Mouse (Mus musculus): Measurements from ENCODE around the gene Ubr1. TPM values are rescaled to one million over a fixed set of nuclear protein-coding genes. Genes with fewer than 3 reads are reported as not detected.
"Not testable (repeated sequence)": the region's sequence is repeated elsewhere in the genome, so short reads cannot be mapped to it uniquely, and the experiment has no call there.

The Ubr1 gene
- polyA plus RNA-seq, 1 experiment, result 3.7 TPM

DNA sequence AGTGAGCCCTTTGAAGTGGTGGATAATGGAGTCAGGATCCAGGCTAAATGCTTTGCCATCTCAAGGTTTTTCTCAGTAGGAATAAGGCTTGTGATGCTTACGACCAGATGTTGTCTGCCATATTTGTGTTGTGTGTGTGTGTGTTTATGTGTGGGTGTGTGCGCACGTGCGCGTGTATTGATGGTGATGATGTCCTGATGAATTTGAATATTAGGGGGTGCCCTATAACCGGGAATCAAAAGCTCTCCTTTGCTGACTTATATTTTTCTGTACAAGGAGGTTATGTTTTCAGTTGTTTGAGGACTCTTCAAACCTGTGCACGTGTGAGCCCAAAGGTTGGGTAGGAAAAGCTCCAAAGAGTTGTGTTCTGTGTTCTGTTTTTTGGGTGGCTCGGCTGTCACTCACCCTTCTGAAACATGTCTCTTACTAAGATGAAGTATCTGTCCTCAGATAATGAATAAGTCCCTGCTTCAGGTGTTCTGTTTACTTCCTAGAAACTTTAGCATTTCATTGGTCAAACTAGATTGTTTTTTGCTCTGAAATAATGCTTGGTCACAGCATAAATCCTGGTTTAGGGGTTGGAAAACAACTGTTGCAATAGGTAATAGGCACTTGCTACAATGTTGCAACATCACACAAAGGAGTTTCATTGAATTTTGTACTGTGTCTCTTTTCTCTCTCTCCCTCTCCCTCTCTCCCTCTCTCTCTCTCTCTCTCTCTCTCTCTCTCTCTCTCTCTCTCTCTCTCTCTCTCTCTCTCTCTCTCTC is 7.6 kb upstream of the Ubr1 start:
- Histone ChIP-seq H3K4me3 (replicated peaks) (peak overlapping the region; percentile 98), H3K9me3 (no peaks in the 10 kb centered on the region), H3K36me3 (replicated peaks; ENCODE audit: low read length) (peaks cover 8% of the 10 kb centered on the region), H3K27me3 (replicated peaks) (no peaks in the 10 kb centered on the region), H3K4me1 (peaks cover 18% of the 10 kb centered on the region)
- TF ChIP-seq FLI1 (IDR thresholded peaks at IDR 0.05; ENCODE audit: low read length) (no peak), GATA1 (IDR thresholded peaks at IDR 0.05; ENCODE audit: borderline replicate concordance, low read length) (no peak)

DNA sequence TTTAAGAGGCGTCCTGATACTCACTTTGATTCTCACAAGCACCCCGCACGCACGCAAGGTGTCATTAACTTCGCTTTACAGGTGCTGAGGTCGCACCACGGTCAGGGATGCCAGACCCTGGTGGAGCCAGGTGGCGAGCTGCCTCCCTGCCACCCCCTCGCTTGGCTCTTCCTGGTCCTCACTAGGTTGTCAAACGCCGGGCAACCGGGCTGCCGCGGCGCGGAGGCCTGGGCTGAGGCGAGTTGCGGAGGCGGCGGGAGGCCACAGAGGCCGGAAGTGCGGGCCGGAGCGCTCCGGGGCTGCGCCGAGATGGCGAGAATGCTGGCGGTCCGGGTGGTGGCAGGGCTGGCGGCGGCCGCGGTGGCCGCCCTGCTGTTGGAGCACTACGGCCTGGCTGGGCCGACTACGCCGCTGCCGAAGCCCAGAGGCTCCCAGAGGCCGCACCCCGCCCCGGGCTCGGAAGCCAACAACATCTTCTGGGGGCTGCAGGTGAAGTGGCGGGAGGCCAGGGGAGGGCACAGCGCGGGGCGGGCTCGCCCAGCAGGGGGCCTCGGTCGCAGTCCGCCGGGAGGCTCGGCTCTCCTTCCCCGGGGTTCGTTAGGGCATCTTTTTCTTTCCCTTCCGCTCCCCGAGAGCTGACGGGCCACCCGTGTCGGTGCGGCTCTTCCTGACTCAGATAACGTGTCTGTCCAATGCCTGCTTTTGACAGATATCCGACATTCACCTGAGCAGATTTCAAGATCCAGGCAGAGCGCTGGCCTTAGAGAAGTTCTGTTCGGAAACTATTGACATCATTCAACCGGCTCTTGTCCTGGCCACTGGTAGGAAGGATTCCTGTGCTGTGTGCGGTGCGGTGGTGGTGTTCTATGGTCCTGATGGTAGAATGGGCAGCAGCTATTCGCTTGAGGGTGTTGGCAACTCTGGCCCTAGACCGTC is 6.7 kb upstream of the Ubr1 start, which contains the start of gene Tmem62:
TSS of gene Tmem62 (plus strand) at position 28 of the 936 bp plus-strand sequence.
- peaks cover 8% of the 10 kb centered on the region for H3K36me3 ChIP-seq (replicated peaks; ENCODE audit: low read length)
- TF ChIP-seq FLI1 (IDR thresholded peaks at IDR 0.05; ENCODE audit: low read length), result no peak
- TF ChIP-seq GATA1 (IDR thresholded peaks at IDR 0.05; ENCODE audit: borderline replicate concordance, low read length), result no peak
- H3K27me3 ChIP-seq (replicated peaks), result no peaks in the 10 kb centered on the region
- H3K4me1 ChIP-seq, result peaks cover 22% of the 10 kb centered on the region
- no peaks in the 10 kb centered on the region for H3K9me3 ChIP-seq
- peak within 1 kb of the TSS; percentile 98 for H3K4me3 ChIP-seq (replicated peaks)

DNA sequence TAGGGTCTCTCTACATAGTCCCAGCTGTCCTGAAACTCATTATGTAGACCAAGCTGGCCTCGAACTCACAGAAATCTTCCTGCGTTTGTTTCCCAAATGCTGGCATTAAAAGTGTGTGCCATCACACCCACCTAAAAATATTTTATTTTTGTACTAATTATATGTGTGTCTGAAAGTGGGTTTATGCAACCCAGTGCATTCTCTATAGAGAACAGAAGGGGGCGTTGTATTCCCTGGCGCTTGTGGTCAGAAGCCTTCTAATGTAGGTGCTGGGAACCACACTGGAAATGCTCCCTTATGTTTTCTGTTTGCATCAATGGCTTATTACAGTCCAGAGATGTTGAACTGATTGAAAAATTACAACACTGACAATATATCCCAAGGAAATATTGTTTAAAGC is 5.8 kb upstream of the Ubr1 start:
- H3K27me3 ChIP-seq (replicated peaks), result no peaks in the 10 kb centered on the region
- peak overlapping the region; percentile 98 for H3K4me3 ChIP-seq (replicated peaks)
- peaks cover 7% of the 10 kb centered on the region for H3K36me3 ChIP-seq (replicated peaks; ENCODE audit: low read length)
- H3K4me1 ChIP-seq, result peaks cover 25% of the 10 kb centered on the region
- TF ChIP-seq GATA1 (IDR thresholded peaks at IDR 0.05; ENCODE audit: borderline replicate concordance, low read length) (no peak), FLI1 (IDR thresholded peaks at IDR 0.05; ENCODE audit: low read length) (no peak)
- H3K9me3 ChIP-seq, result no peaks in the 10 kb centered on the region

DNA sequence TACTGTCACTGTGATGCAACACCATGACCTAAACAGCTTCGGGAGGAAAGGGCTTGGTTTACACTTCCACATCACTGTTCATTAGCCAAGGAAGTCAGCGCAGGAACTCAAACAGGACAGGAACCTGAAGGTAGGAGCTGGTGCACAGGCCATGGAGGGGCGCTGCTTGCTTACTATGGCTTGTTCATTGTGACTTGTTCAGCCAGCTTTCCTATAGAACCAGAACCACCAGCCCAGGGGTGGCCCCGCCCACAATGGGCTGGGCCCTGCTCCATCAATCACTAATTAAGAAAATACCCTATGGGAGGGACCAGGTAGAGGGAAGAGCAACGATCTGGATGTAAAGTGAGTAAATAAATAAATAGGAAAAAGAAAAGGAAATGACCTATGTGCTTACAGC is 2.4 kb upstream of the Ubr1 start:
- peaks cover 40% of the 10 kb centered on the region for H3K4me1 ChIP-seq
- no peak overlapping the region for H3K4me3 ChIP-seq (replicated peaks)
- TF ChIP-seq GATA1 (IDR thresholded peaks at IDR 0.05; ENCODE audit: borderline replicate concordance, low read length), result no peak
- TF ChIP-seq FLI1 (IDR thresholded peaks at IDR 0.05; ENCODE audit: low read length), result no peak
- H3K36me3 ChIP-seq (replicated peaks; ENCODE audit: low read length), result no peaks in the 10 kb centered on the region
- no peaks in the 10 kb centered on the region for H3K27me3 ChIP-seq (replicated peaks)
- H3K9me3 ChIP-seq, result no peaks in the 10 kb centered on the region

DNA sequence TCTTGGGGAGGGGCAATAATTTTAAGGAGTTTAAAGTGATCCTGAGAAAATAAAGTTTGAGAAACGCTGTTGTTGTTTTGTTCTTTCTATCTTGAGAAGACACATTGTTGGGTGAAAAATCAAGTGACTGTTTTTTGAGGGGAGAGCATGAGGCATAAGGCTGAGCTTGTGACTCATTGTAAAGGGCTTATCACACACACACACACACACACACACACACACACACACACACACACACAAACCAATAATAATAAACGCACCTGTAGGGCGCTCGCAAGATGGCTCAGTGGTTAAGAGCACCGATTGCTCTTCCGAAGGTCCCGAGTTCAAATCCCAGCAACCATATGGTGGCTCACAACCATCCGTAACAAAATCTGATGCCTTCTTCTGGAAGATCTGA is 1.7 kb upstream of the Ubr1 start:
- H3K36me3 ChIP-seq (replicated peaks; ENCODE audit: low read length); H3K27me3 ChIP-seq (replicated peaks); H3K4me3 ChIP-seq (replicated peaks); H3K9me3 ChIP-seq: not testable (repeated sequence)
- H3K4me1 ChIP-seq, result peaks cover 41% of the 10 kb centered on the region

DNA sequence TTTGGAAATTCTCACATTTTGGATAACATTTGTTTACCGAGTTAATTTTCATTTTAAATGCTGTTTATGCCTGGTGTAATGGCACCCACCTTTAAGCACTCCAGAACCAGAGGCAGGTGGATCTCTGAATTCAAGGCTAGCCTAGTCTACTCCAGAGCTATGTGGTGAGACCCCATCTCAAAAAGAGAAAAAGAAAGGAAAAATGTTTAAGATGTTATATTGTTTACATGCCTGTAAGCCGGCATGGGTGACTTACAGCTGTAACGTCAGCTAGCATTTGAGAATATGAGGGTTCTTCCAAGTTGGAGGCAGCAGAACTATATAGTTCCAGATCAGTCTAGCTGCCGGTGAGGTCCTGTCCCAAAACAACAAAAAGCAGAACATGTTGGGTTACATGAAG is 1.3 kb upstream of the Ubr1 start:
- Histone ChIP-seq H3K4me3 (replicated peaks) (no peak overlapping the region), H3K36me3 (replicated peaks; ENCODE audit: low read length) (peaks cover 5% of the 10 kb centered on the region), H3K4me1 (peaks cover 42% of the 10 kb centered on the region), H3K9me3 (no peaks in the 10 kb centered on the region), H3K27me3 (replicated peaks) (no peaks in the 10 kb centered on the region)
- no peak for TF ChIP-seq FLI1 (IDR thresholded peaks at IDR 0.05; ENCODE audit: low read length)
- TF ChIP-seq GATA1 (IDR thresholded peaks at IDR 0.05; ENCODE audit: borderline replicate concordance, low read length), result no peak

DNA sequence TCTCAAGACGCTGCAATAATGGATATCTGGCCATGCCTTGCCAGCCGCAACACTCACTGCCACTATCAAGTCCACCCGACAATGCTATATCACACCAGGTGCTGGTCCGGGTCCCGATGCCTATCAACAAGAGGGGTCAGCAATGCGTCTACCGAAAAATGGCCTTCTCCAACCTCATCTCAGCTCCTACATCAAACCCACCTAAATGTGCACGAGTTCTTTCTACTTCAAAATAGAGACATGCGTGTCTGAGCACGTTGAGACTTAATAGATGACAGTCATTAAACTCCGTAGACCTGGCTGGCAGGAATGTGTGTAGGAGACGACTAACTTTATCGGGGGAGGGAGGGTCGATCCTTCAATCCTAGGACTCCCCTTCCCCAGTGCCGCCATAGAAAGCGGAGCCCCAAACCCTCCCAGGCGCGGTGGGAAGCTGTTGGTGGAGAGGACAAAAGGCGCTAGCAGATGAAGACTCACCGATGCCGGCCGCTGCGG is 423 bp downstream of the Ubr1 start:
- Histone ChIP-seq H3K4me1 (peaks cover 43% of the 10 kb centered on the region), H3K27me3 (replicated peaks) (no peaks in the 10 kb centered on the region), H3K4me3 (replicated peaks) (peak overlapping the region; percentile 93), H3K9me3 (no peaks in the 10 kb centered on the region), H3K36me3 (replicated peaks; ENCODE audit: low read length) (peaks cover 11% of the 10 kb centered on the region)
- no peak for TF ChIP-seq FLI1 (IDR thresholded peaks at IDR 0.05; ENCODE audit: low read length)
- no peak for TF ChIP-seq GATA1 (IDR thresholded peaks at IDR 0.05; ENCODE audit: borderline replicate concordance, low read length)

DNA sequence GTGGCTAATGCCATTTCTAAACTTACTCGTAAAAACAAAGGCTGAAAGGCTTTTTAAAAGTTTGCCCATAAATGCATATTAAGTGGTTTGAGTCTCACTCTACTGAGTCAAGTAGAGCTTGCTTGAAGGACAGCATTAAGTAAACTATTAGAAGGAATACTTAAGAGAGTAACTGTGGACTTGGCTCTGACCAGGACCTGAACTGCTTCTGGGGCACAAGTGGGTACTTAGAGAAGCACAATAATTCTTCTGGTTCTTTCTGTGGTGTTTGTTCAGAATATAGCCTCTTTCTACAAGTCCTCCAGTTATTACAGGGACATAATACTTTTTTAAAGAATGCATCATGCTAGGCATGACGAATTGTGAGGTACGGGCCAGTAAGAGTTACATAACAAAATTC is 5.0 kb downstream of the Ubr1 start:
- peaks cover 20% of the 10 kb centered on the region for H3K36me3 ChIP-seq (replicated peaks; ENCODE audit: low read length)
- no peak overlapping the region for H3K4me3 ChIP-seq (replicated peaks)
- no peaks in the 10 kb centered on the region for H3K27me3 ChIP-seq (replicated peaks)
- peaks cover 49% of the 10 kb centered on the region for H3K4me1 ChIP-seq
- H3K9me3 ChIP-seq, result no peaks in the 10 kb centered on the region
- TF ChIP-seq FLI1 (IDR thresholded peaks at IDR 0.05; ENCODE audit: low read length) (no peak), GATA1 (IDR thresholded peaks at IDR 0.05; ENCODE audit: borderline replicate concordance, low read length) (no peak)

DNA sequence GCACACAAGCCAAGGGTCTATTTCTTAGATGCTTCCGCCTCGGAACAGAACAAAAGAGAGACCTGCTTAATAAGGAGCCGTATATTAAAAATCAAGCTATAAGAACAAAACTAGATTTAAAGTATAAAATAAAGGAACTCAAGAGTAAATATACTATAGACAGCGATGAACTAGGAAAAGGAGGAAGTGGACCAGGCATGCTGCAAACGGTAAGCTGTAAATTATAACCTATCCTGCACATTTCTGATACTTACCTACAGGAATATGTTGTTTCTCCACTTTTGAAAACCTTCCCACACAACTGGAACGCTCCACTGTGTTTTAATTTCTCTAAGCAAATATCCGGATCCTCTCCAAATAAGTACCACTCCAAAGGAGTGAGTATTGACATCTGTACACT is 7.4 kb downstream of the Ubr1 start:
- Histone ChIP-seq H3K4me1 (peaks cover 31% of the 10 kb centered on the region), H3K4me3 (replicated peaks) (no peak overlapping the region), H3K9me3 (no peaks in the 10 kb centered on the region), H3K27me3 (replicated peaks) (no peaks in the 10 kb centered on the region), H3K36me3 (replicated peaks; ENCODE audit: low read length) (peaks cover 35% of the 10 kb centered on the region)
- TF ChIP-seq FLI1 (IDR thresholded peaks at IDR 0.05; ENCODE audit: low read length) (no peak), GATA1 (IDR thresholded peaks at IDR 0.05; ENCODE audit: borderline replicate concordance, low read length) (no peak)

DNA sequence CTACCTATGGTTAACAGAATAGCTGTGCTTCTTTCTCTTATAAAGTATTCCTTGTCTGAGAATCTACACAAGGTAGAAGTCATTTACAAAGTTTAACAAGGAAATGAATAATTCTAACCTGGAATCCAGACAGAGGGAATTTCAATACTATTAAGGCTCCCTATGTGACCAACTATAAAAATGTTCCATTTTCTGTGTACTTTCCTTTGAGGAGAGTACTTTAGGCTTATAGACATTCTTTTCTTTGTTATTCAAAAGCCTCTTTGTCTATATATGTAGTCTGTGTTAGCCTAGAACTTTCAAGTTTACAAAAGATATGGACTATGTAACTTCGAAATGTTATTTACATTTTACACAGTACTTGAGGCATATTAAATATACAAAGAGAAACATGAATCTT is 10.3 kb downstream of the Ubr1 start:
- no peaks in the 10 kb centered on the region for H3K27me3 ChIP-seq (replicated peaks)
- H3K36me3 ChIP-seq (replicated peaks; ENCODE audit: low read length), result peaks cover 27% of the 10 kb centered on the region
- no peak overlapping the region for H3K4me3 ChIP-seq (replicated peaks)
- no peaks in the 10 kb centered on the region for H3K9me3 ChIP-seq
- H3K4me1 ChIP-seq, result peaks cover 14% of the 10 kb centered on the region; the same call in 1 of the 2 replicates
- TF ChIP-seq FLI1 (IDR thresholded peaks at IDR 0.05; ENCODE audit: low read length) (no peak), GATA1 (IDR thresholded peaks at IDR 0.05; ENCODE audit: borderline replicate concordance, low read length) (no peak)
